ENCODE assay signal across 17 mouse cellular contexts in genomic region chr10:121496616-121497015, GRCm38 (mm10). TPM values are rescaled to one million over a fixed set of nuclear protein-coding genes. Genes with fewer than 3 reads are reported as not detected.
DNase-seq lines count a peak whose midpoint lies in the region; ATAC-seq lines count a peak whose summit lies in the region.
"Had no signal": no experiment of that assay in that cellular context is flagged by ENCODE, and none has a peak within 500 bp of the region (broad histone marks: within the 10 kb centered on the region; RNA-seq: fewer than 3 reads in every experiment).

No protein-coding gene starts in this region.

- H3K27ac ChIP-seq in embryonic facial prominence, embryonic 13.5 days = peak overlapping the region; percentile 44; the same call in 1 of the 2 replicates
- H3K27ac ChIP-seq in embryonic facial prominence, embryonic 10.5 days (replicated peaks) = no peak overlapping the region
- peak overlapping the region; percentile 4; the same call in 1 of the 2 replicates for H3K27ac ChIP-seq in liver, embryonic 15.5 days (replicated peaks)
- no peak overlapping the region for H3K27ac ChIP-seq in liver, embryonic 11.5 days (ENCODE audit: low read depth, low read length)
- H3K27ac ChIP-seq in limb, embryonic 10.5 days = peak overlapping the region; percentile 42
- H3K27ac ChIP-seq: heart, adult 2 months; midbrain, embryonic 13.5 days; neural tube, embryonic 12.5 days had no signal

- DNase-seq in embryonic facial prominence, embryonic 10.5 days (ENCODE audit: low spot score) = no peak
- DNase-seq in liver, embryonic 11.5 days (ENCODE audit: low spot score) = no peak
- DNase-seq in limb, embryonic 10.5 days (ENCODE audit: low spot score) = no peak
- no peak for DNase-seq in cerebellum, adult 9-10 months
- no peak for DNase-seq in embryo, embryonic 9.5 days (ENCODE audit: extremely low spot score)
- DNase-seq: adrenal gland, postnatal 25 days; layer of hippocampus, postnatal 36 days; retina, postnatal 1 day; thymus, adult 2 months had no signal

- H3K36me3 ChIP-seq in embryonic facial prominence, embryonic 13.5 days = no peaks in the 10 kb centered on the region
- H3K36me3 ChIP-seq in embryonic facial prominence, embryonic 10.5 days (replicated peaks) = no peaks in the 10 kb centered on the region
- H3K36me3 ChIP-seq in liver, embryonic 15.5 days (replicated peaks) = no peaks in the 10 kb centered on the region
- no peaks in the 10 kb centered on the region for H3K36me3 ChIP-seq in liver, embryonic 11.5 days (ENCODE audit: control insufficient read depth, insufficient read depth, low read length)
- no peaks in the 10 kb centered on the region for H3K36me3 ChIP-seq in limb, embryonic 10.5 days
- H3K36me3 ChIP-seq: limb, embryonic 12.5 days; midbrain, embryonic 13.5 days; neural tube, embryonic 12.5 days had no signal

- WGBS in embryonic facial prominence, embryonic 13.5 days = 67% methylated on average over 7 of the region's 7 CpGs
- 76% methylated on average over 7 of the region's 7 CpGs for WGBS in embryonic facial prominence, embryonic 10.5 days
- WGBS in liver, embryonic 15.5 days (ENCODE audit: insufficient replicate concordance) = 41% methylated on average over 7 of the region's 7 CpGs
- 54% methylated on average over 7 of the region's 7 CpGs for WGBS in liver, embryonic 11.5 days
- WGBS in limb, embryonic 10.5 days = 87% methylated on average over 7 of the region's 7 CpGs

- H3K9ac ChIP-seq in embryonic facial prominence, embryonic 13.5 days = no peak overlapping the region
- H3K9ac ChIP-seq in liver, embryonic 15.5 days = no peak overlapping the region
- no peak overlapping the region for H3K9ac ChIP-seq in liver, embryonic 11.5 days (ENCODE audit: low read depth, low read length)
- H3K9ac ChIP-seq: limb, embryonic 12.5 days; midbrain, embryonic 13.5 days; neural tube, embryonic 12.5 days had no signal

- peaks cover 35% of the 10 kb centered on the region for H3K4me1 ChIP-seq in embryonic facial prominence, embryonic 13.5 days
- H3K4me1 ChIP-seq in embryonic facial prominence, embryonic 10.5 days = peaks cover 38% of the 10 kb centered on the region
- H3K4me1 ChIP-seq in liver, embryonic 15.5 days (replicated peaks) = peaks cover 67% of the 10 kb centered on the region
- H3K4me1 ChIP-seq in liver, embryonic 11.5 days (replicated peaks; ENCODE audit: control insufficient read depth, insufficient read depth, low read length) = peaks cover 25% of the 10 kb centered on the region
- H3K4me1 ChIP-seq in limb, embryonic 10.5 days = peaks cover 37% of the 10 kb centered on the region

- H3K9me3 ChIP-seq in embryonic facial prominence, embryonic 13.5 days = no peaks in the 10 kb centered on the region
- no peaks in the 10 kb centered on the region for H3K9me3 ChIP-seq in embryonic facial prominence, embryonic 10.5 days
- H3K9me3 ChIP-seq in liver, embryonic 15.5 days (replicated peaks) = no peaks in the 10 kb centered on the region
- no peaks in the 10 kb centered on the region for H3K9me3 ChIP-seq in liver, embryonic 11.5 days (ENCODE audit: control insufficient read depth, low read length)
- H3K9me3 ChIP-seq in limb, embryonic 10.5 days (replicated peaks) = no peaks in the 10 kb centered on the region
- H3K9me3 ChIP-seq: limb, embryonic 12.5 days; midbrain, embryonic 13.5 days; neural tube, embryonic 12.5 days had no signal

- no peak overlapping the region for H3K4me2 ChIP-seq in embryonic facial prominence, embryonic 13.5 days
- no peak overlapping the region for H3K4me2 ChIP-seq in liver, embryonic 15.5 days
- no peak overlapping the region for H3K4me2 ChIP-seq in liver, embryonic 11.5 days
- H3K4me2 ChIP-seq: limb, embryonic 12.5 days; midbrain, embryonic 13.5 days; neural tube, embryonic 12.5 days had no signal

- H3K4me3 ChIP-seq in embryonic facial prominence, embryonic 13.5 days = no peak overlapping the region
- H3K4me3 ChIP-seq in embryonic facial prominence, embryonic 10.5 days = no peak overlapping the region
- no peak overlapping the region for H3K4me3 ChIP-seq in liver, embryonic 15.5 days (replicated peaks)
- no peak overlapping the region for H3K4me3 ChIP-seq in liver, embryonic 11.5 days (ENCODE audit: low read depth, low read length)
- no peak overlapping the region for H3K4me3 ChIP-seq in limb, embryonic 10.5 days
- H3K4me3 ChIP-seq: heart, adult 2 months; limb, embryonic 12.5 days; midbrain, embryonic 13.5 days; neural tube, embryonic 12.5 days had no signal

- ATAC-seq in embryonic facial prominence, embryonic 13.5 days (ENCODE audit: insufficient number of reproducible peaks, insufficient read depth, low FRiP score, low TSS enrichment, low read depth) = no peak
- ATAC-seq in liver, embryonic 15.5 days (ENCODE audit: insufficient read depth) = no peak
- no peak for ATAC-seq in liver, embryonic 11.5 days (replicated peaks; ENCODE audit: low FRiP score)
- peak; percentile 18 for ATAC-seq in megakaryocyte progenitor cell, adult 5-6 weeks (replicated peaks; ENCODE audit: poor library complexity)
- ATAC-seq: intestine, embryonic 16.5 days; midbrain, embryonic 13.5 days had no signal

- no peaks in the 10 kb centered on the region for H3K27me3 ChIP-seq in embryonic facial prominence, embryonic 13.5 days
- no peaks in the 10 kb centered on the region for H3K27me3 ChIP-seq in embryonic facial prominence, embryonic 10.5 days (replicated peaks; ENCODE audit: low read depth, poor library complexity, severe bottlenecking)
- no peaks in the 10 kb centered on the region for H3K27me3 ChIP-seq in liver, embryonic 15.5 days
- H3K27me3 ChIP-seq in liver, embryonic 11.5 days (replicated peaks; ENCODE audit: control insufficient read depth, insufficient read depth, low read length) = no peaks in the 10 kb centered on the region
- H3K27me3 ChIP-seq in limb, embryonic 10.5 days (ENCODE audit: low read depth, poor library complexity, severe bottlenecking) = no peaks in the 10 kb centered on the region
- H3K27me3 ChIP-seq: limb, embryonic 12.5 days; midbrain, embryonic 13.5 days; neural tube, embryonic 12.5 days had no signal

RNA-seq across cellular contexts. Expression of gene Rassf3, which starts 20.5 kb away (rescaled TPM):
- polyA plus RNA-seq in embryonic facial prominence, embryonic 13.5 days (2015; fragmentation: Nextera tagmentation; extraction: Ambion mirVana) = 17.7 and 20.8 TPM in 2 replicates
- polyA plus RNA-seq in embryonic facial prominence, embryonic 10.5 days (2016; fragmentation: Nextera tagmentation; extraction: Ambion mirVana) = 15.8 and 19.4 TPM in 2 replicates
- polyA plus RNA-seq in liver, embryonic 15.5 days (2015; fragmentation: Nextera tagmentation; extraction: Ambion mirVana) = 11.3 and 11.9 TPM in 2 replicates
- polyA plus RNA-seq in liver, embryonic 11.5 days (2014; fragmentation: Nextera tagmentation; extraction: Ambion mirVana) = 14.0 and 15.4 TPM in 2 replicates
- polyA plus RNA-seq in limb, embryonic 10.5 days (2016; fragmentation: Nextera tagmentation; extraction: Ambion mirVana) = 18.0 and 21.1 TPM in 2 replicates
- 23.3 and 24.7 TPM in 2 replicates for total RNA-seq in megakaryocyte progenitor cell, adult 5-6 weeks (2015)
- 18.2 and 20.0 TPM in 2 replicates for total RNA-seq in megakaryocyte progenitor cell, adult 5-6 weeks (2017)

Comparison
In these comparisons a context has a peak if more than half of its experiments do, and no peak if none do; other contexts are left out.
1. H3K27ac ChIP-seq: peak in embryonic facial prominence, embryonic 13.5 days (single experiment), liver, embryonic 15.5 days (single experiment) and limb, embryonic 10.5 days (single experiment); none in embryonic facial prominence, embryonic 10.5 days (single experiment) and liver, embryonic 11.5 days (single experiment).